Mouse (Mus musculus) spleen, postnatal 10 days (tissue): ENCODE measurements around the gene Ehd1.
"Not testable (repeated sequence)": the region's sequence is repeated elsewhere in the genome, so short reads cannot be mapped to it uniquely, and the experiment has no call there.

Experiments
- DNase-seq, 2 experiments: peaks; one replicate each; pipeline ENCODE4 v3.0.0; 2021 to 2022; ENCODE audit warnings: low spot score in 2 of 2

The Ehd1 gene

GRCm38 (mm10) chr19:6279481-6280144 is 3.1 kb downstream of the Ehd1 start:
- no peak for DNase-seq

GRCm38 (mm10) chr19:6280554-6280953 is 4.0 kb downstream of the Ehd1 start:
- no peak for DNase-seq

DNA sequence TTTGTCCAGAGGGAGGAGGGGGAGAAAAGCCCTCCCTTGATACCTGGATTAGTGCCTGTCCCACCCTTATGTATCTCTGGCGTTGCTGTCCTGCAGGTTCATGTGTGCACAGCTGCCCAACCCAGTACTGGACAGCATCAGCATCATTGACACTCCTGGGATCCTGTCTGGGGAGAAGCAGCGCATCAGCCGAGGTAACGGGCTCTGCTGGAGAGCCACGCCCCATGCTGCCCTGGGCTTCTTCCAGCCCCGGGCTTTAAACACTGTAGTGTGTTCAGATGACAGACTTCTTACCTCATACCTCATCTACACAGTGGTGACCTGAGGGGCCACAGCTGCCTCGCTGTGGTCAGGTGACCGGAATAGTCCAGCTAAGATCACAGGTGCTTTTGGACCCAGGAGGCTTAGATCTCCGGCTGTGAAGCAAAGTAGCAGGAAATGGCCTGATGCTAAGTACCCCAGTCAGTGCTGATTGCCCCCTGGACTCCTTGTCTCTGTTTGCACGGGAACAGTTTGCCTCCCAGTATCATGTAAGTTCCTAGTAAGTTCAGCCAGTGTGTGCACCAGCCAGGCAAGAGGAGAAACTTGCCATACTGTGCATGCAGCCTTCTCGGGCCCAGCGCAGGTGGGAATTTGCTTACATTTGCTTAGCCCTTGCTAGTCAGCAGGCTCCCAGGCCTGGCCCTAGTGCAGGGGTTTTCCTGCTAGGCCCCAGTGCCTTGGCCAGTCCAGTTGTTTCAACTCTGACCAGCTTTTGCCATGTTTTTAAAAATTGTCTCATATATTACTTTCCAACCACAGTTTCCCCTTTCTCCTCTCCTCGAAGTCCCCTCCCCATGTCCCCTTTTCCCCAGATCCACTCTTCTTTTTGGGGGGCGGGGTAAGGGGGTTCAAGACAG is 4.8 kb downstream of the Ehd1 start:
- DNase-seq, result no peak

DNA sequence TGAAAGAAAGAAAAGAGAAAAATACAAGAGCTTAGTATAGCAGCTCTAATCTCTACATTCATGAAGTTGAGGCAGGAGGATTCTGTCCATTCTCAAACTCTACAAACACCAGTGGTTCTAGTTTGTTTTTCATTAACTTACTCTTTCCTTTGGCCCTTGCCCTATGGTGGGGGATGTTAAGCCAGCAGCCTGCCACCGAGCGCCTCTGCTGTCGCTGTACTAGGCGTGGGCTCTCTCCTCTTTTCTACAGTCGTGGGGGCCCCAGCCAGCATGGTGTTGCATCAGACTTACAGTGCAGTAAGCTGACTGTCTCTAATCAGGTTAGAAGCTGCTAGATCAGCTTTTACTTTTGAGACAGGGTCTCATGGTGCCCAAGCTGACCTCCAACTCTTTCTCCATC is 6.5 kb downstream of the Ehd1 start:
- DNase-seq, result no peak

DNA sequence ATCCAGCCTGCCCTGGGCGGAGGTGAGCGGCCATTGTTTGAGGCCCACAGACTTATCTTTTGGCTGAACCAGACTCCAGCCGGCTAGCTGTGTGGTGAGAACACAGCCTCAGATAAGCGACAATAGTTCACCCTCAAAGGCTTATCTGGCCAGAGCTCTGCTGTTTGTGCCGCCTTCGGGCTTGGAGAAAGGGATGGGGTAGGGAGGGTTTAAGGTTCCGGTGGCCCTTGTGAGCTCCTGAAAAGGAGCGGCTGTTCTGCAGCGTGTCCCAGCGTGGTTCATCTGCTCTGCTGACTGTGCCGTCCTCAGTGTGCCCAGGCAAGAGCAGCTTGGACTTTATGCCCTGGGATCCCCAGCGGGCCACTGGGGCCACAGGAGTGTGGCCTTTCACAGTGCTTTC is 8.0 kb downstream of the Ehd1 start:
- no peak for DNase-seq

DNA sequence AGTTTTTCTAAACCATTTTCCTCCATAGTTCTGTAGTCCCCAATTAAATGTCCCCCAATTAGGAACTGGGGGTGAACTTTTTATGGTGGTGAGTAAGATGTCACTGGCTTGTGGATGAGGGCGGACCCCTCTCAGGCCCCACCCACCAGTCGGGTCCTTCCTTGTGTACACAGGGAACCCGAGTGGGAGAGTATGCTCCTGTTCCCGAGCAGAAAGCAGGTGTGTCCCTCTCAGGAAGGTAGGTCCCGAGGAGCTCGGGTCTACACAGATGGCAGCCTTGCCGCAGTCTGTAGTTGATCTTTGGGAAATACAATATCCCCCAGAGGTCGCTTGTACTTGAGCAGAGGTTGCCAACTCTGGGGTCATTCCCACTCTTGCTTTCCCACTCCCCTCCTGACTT is 8.7 kb downstream of the Ehd1 start:
- no peak for DNase-seq

DNA sequence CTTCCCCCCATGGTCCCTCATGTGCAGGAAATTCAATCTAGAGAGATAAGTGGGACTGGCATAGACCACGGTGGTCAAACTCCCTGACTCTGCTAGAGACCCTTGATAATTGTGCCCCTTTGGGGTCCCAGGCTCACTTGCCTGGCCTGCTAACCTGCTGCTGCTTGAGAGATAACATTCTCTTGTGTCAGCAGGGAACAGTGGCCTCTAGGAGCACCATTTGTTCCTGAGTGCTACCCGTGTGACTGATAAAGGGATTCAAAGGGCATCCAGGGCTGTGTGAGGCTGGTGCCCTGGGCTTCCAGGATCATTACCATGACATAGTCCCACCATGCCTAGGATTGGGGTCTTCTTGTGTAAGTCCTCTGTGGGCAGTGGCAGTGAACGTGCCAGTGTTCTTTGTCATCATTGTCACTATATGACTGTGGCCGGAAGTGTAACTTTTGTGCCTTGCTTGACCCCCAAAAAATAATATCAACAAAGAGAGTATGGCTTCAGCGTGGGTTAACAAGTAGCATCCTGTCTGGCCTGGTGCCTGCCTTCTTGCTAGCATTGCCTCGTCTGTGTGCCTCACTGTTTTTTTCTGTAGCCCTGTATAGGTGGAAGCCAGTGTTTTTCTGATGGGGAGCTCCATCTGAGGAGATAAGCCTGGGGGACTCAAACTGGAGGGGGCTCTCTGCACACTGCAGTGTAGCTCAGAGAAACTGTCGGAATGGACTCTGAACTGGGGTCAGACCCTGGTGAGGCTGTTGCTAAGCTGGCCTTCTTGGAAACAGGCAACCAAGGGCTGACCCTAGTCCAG is 9.3 kb downstream of the Ehd1 start:
- DNase-seq, result no peak

DNA sequence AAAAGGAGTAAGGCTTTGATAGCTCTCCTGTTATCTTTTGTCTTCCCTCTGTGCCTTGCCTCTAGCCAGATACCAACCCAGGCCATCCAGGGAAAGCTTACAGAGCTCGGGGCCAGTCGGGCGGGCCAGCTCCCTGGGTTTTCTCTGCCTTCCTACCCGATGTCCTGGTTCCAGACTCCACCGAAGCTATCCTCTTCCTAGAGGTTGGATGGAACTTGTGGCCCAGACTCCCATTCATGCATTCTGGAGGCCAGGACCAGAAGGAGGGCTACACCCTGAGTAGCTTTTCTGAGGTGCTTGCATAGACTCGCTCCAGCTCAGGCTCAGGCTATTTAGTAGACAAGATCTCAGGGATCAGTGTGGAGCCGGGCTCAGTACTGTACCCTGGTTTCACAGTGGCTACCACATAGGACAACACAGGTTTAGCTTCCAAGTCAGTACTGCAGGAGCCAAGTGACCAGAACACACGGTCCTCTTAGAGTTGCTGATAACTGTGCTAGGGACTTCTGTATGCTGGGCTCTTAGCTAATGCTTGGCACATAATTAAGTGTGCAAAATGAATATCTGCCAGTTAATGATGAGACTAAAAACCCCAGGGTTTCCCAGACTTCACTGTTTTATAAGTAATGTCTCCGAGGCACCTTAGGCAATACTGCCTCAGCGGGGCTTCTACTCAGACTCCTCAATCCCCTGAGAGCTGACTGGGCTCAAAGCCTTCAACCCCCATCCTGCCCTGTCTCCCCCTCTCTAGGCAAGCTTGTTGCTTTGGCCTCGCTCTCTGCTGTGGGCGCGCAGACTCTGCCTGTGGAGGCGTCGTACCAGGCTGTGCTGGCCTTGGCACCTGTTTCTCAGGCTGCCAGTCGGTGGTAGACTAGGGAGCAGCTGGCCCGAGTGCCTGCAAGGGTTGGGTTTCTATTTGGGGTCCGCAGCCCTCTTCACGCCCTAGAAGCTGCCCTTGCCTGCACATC is 10.2 kb downstream of the Ehd1 start:
- DNase-seq, result no peak

DNA sequence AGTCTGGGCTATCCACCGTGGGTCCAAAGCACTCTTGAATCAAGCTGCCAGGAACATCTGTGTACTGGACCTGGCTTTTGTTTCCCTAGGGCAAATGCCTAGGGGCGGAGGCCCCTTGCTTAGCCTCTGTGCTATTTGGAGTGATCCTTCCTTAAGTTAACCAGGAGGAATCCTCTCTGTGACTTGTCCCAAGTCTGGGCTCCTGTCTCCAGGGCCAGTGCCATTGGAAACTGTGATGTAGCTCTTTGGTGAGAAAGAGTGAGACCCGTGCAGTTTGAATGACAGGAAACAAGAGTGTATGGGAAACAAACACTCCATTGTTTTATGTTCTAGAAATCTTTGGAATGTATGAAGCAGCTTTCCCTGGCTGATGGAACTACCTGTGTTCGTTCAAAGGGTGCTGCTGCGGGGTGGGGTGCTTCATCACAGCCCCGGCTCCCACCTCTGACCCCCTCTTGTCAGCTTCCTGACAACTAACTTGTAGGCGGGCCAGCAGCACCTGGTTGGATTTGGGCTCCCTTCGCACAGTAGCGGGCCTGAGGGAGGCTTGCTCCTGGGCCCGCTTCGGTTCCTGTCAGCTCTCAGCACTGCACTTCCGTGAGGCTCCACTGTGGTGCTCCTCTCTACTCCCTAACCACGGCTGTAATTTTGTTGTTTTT is 11.8 kb downstream of the Ehd1 start:
- no peak for DNase-seq

DNA sequence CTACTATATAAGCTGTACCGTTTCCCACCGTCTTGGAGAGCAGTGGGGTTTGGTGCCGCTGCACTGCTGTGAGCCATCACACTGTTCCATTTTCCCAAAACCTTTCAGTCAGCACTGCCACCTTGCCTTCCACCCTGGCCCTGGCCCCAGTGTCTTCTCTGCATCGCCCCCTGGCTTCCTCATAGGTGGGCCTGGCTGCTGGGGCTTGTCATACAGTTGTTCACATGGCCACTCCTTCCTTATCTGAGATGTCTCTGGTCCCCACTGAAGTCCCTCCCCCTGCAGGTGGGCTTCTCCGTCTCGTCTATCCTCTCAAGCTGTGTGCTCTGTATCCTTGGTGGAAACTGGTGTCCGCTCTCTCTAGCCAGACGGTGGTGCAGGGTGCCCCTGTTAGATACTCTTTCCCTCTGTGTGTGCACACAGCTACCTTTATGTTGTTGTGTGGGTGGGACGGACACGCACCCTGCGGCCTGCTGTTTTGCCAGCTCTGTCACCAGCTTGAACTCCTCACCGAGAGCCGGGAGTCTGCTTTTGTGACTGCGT is 13.2 kb downstream of the Ehd1 start:
- DNase-seq, result no peak

- DNase-seq, result not testable (repeated sequence)
Measured at GRCm38 (mm10) chr19:6290720-6291116, 14.2 kb downstream of the Ehd1 start.

- DNase-seq, result no peak
Measured at GRCm38 (mm10) chr19:6291117-6291781, 14.7 kb downstream of the Ehd1 start.

GRCm38 (mm10) chr19:6292262-6292661 is 15.7 kb downstream of the Ehd1 start:
- DNase-seq, result no peak

DNA sequence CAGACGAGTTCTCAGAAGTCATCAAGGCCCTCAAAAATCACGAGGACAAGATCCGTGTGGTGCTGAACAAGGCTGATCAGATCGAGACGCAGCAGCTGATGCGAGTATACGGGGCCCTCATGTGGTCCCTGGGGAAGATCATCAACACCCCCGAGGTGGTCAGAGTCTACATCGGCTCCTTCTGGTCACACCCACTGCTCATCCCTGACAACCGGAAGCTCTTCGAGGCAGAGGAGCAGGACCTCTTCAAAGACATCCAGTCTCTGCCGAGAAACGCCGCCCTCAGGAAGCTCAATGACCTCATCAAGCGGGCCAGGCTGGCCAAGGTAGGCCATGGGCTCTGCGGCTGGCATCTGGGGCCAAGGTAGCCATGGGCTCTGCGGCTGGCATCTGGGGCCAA is 17.8 kb downstream of the Ehd1 start:
- no peak for DNase-seq

GRCm38 (mm10) chr19:6296551-6297210 is 20.2 kb downstream of the Ehd1 start:
- no peak for DNase-seq

DNA sequence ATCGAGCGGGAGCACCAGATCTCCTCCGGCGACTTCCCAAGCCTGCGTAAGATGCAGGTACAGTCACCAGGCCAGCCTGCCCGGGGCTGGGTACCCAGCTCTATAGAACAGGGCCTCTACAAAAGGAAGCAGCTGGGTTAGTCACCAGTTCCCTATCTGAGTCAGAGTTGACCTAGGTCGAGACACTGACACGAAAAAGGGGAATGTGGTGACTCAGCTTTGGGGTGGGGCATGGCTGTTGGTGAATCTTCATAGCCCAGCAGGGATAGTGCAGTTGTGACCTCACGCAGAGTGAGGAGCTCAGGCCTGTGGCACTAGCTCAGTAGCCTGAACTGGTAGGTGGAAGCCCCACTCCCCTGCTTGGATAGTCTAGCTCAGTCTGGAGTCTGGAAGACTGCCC is 21.1 kb downstream of the Ehd1 start:
- peak in 1 of 2 experiments; percentile 55 for DNase-seq

GRCm38 (mm10) chr19:6299003-6299402 is 22.5 kb downstream of the Ehd1 start:
- DNase-seq, result no peak

DNA sequence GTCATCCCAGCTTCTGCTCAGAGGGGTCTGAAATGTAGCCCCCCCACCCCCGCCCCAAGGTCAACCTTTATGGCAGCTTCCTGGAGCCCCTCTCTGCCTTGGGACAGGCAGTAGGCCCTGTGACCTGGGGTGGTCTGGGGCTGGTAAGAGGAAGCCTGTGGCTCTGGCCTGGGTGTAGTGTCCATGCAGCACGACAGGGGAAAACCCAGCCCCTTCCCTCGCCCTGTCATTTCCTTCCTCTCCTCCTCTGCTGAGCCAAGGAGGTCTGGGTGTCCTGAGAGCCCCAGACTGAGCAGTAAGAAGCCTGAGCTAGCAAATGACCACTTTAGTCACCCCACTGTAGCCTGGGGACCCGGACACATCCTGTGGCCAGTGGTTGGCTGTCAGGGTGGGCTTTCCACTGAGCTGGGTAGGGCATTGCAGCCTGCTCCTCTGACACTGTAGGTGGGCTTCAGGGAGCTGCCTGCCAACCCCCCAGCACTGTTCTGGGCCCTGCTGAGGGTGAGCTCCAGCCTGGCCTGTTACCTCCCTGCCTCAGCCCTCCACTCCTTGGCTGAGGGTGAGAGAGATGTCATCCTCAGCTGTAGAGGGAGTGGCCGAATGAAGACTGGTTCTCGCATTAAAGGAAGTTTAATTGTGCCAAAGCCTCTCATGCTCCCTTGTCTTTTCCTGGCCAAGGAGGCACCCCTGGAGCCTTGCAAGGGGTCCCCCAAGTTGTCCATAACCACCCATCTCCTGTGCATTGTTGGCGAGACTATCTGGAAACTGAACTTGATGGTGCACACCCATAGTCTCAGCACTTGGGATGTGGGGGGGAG is 23.1 kb downstream of the Ehd1 start:
- no peak for DNase-seq
